Mouse (Mus musculus): ENCODE results near the gene Mtln. TPM values are rescaled to one million over a fixed set of nuclear protein-coding genes. Genes with fewer than 3 reads are reported as not detected.

Gene Mtln
- 47.7 and 50.4 TPM in 2 replicates for polyA plus RNA-seq (2014; fragmentation: Nextera tagmentation; extraction: Ambion mirVana)

GRCm38 (mm10) chr2:127791919-127792603 is at the start of gene Mtln:
TSS of gene Mtln (minus strand) at chr2:127792488.
- Histone ChIP-seq H3K4me1 (ENCODE audit: control insufficient read depth in 2 of 2, insufficient read depth in 2 of 2, low read length in 2 of 2) (peaks cover 3 to 12% of the 10 kb centered on the region in 2 experiments; a peak in 3 of 4 replicates), H3K27me3 (ENCODE audit: control insufficient read depth, insufficient read depth, low read length) (no peaks in the 10 kb centered on the region), H3K9me3 (ENCODE audit: control insufficient read depth, low read length) (no peaks in the 10 kb centered on the region), H3K4me2 (ENCODE audit: low read length) (peak within 1 kb of the TSS; percentile 72), H3K36me3 (ENCODE audit: control insufficient read depth, insufficient read depth, low read length) (no peaks in the 10 kb centered on the region), H3K27ac (replicated peaks in 1 of 2; ENCODE audit: control insufficient read depth in 1 of 2, insufficient read depth in 1 of 2, low read depth in 2 of 2, low read length in 2 of 2) (peak within 1 kb of the TSS; percentile 87 to 91), H3K9ac (ENCODE audit: low read length) (peak within 1 kb of the TSS; percentile 80), H3K4me3 (ENCODE audit: control insufficient read depth in 1 of 2, insufficient read depth in 1 of 2, low read depth in 1 of 2, low read length in 2 of 2) (peak within 1 kb of the TSS; percentile 68 to 81)
- 2% methylated on average over 37 of the region's 37 CpGs for WGBS
- peak; percentile 97 for ATAC-seq (ENCODE audit: insufficient number of reproducible peaks, insufficient read depth, low FRiP score, low read depth)

DNA sequence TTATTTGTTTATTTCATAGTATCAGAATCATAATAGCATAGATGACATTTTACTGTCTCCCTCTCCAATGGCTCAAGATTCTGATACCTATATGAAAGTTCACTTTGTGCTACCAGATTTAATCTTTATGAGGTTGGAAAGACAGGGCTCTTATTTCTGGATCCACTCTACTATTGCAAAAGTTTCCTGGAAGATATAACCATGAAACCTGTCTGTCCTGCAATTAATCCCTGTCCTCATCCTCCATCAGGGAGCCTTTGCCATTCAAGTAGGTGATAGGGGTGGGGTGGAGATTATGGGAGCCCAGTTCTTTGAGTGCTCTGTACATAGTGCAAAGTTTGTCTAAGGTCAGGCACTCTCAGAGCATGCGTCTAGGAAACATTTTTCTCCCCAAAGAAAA is 49.1 kb upstream of the Mtln start:
- H3K27me3 ChIP-seq (ENCODE audit: control insufficient read depth, insufficient read depth, low read length), result peaks cover 39% of the 10 kb centered on the region
- H3K36me3 ChIP-seq (ENCODE audit: control insufficient read depth, insufficient read depth, low read length), result no peaks in the 10 kb centered on the region
- ATAC-seq (ENCODE audit: insufficient number of reproducible peaks, insufficient read depth, low FRiP score, low read depth), result no peak
- H3K9ac ChIP-seq (ENCODE audit: low read length), result no peak overlapping the region
- no peak overlapping the region for H3K4me3 ChIP-seq (ENCODE audit: control insufficient read depth in 1 of 2, insufficient read depth in 1 of 2, low read depth in 1 of 2, low read length in 2 of 2)
- H3K9me3 ChIP-seq (ENCODE audit: control insufficient read depth, low read length), result no peaks in the 10 kb centered on the region
- H3K4me1 ChIP-seq (ENCODE audit: control insufficient read depth in 2 of 2, insufficient read depth in 2 of 2, low read length in 2 of 2), result peaks cover 2 to 4% of the 10 kb centered on the region in 2 experiments; a peak in 1 of 4 replicates
- H3K27ac ChIP-seq (replicated peaks in 1 of 2; ENCODE audit: control insufficient read depth in 1 of 2, insufficient read depth in 1 of 2, low read depth in 2 of 2, low read length in 2 of 2), result no peak overlapping the region
- WGBS, result 81% methylated on average over 1 of the region's 1 CpGs
- H3K4me2 ChIP-seq (ENCODE audit: low read length), result no peak overlapping the region

GRCm38 (mm10) chr2:127839425-127839824 is 47.1 kb upstream of the Mtln start:
- Histone ChIP-seq H3K27me3 (ENCODE audit: control insufficient read depth, insufficient read depth, low read length) (peaks cover 47% of the 10 kb centered on the region), H3K4me3 (ENCODE audit: control insufficient read depth in 1 of 2, insufficient read depth in 1 of 2, low read depth in 1 of 2, low read length in 2 of 2) (no peak overlapping the region), H3K4me1 (ENCODE audit: control insufficient read depth in 2 of 2, insufficient read depth in 2 of 2, low read length in 2 of 2) (peaks cover 2 to 4% of the 10 kb centered on the region in 2 experiments; a peak in 1 of 4 replicates), H3K4me2 (ENCODE audit: low read length) (peak overlapping the region; percentile 4; the same call in 1 of the 2 replicates), H3K27ac (replicated peaks in 1 of 2; ENCODE audit: control insufficient read depth in 1 of 2, insufficient read depth in 1 of 2, low read depth in 2 of 2, low read length in 2 of 2) (no peak overlapping the region), H3K9me3 (ENCODE audit: control insufficient read depth, low read length) (no peaks in the 10 kb centered on the region), H3K36me3 (ENCODE audit: control insufficient read depth, insufficient read depth, low read length) (no peaks in the 10 kb centered on the region), H3K9ac (ENCODE audit: low read length) (no peak overlapping the region)
- no peak for ATAC-seq (ENCODE audit: insufficient number of reproducible peaks, insufficient read depth, low FRiP score, low read depth)
- 10% methylated on average over 11 of the region's 11 CpGs for WGBS

DNA sequence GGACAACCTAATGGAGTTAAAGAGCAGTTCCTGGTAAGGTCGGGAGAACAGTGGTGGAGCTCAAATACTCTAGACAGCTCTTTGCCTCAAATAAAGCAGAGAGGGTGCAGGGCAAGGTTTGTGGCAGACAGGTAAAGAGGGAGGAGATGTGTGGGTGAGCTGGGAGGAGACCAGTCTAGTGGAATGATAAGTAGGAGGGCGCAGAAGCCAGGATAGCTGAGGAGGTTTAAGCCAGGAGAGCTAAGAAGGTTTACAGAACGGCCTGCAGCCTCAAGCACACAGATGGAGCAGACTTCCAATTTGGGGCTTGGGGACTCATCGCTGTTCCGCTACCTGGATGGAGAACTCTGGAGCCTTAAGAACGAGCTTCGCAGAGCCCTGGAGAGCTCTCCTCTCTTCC is 46.3 kb upstream of the Mtln start, which contains the start of gene Acoxl:
TSS of gene Acoxl (plus strand) at position 301 of the 400 bp plus-strand sequence.
- peaks cover 2 to 4% of the 10 kb centered on the region in 2 experiments; a peak in 1 of 4 replicates for H3K4me1 ChIP-seq (ENCODE audit: control insufficient read depth in 2 of 2, insufficient read depth in 2 of 2, low read length in 2 of 2)
- H3K27me3 ChIP-seq (ENCODE audit: control insufficient read depth, insufficient read depth, low read length), result peaks cover 49% of the 10 kb centered on the region
- no peak within 1 kb of the TSS for H3K9ac ChIP-seq (ENCODE audit: low read length)
- no peaks in the 10 kb centered on the region for H3K36me3 ChIP-seq (ENCODE audit: control insufficient read depth, insufficient read depth, low read length)
- WGBS, result 59% methylated on average over 7 of the region's 7 CpGs
- ATAC-seq (ENCODE audit: insufficient number of reproducible peaks, insufficient read depth, low FRiP score, low read depth), result no peak
- H3K27ac ChIP-seq (replicated peaks in 1 of 2; ENCODE audit: control insufficient read depth in 1 of 2, insufficient read depth in 1 of 2, low read depth in 2 of 2, low read length in 2 of 2), result no peak within 1 kb of the TSS
- H3K4me3 ChIP-seq (ENCODE audit: control insufficient read depth in 1 of 2, insufficient read depth in 1 of 2, low read depth in 1 of 2, low read length in 2 of 2), result no peak within 1 kb of the TSS
- no peaks in the 10 kb centered on the region for H3K9me3 ChIP-seq (ENCODE audit: control insufficient read depth, low read length)
- peak within 1 kb of the TSS; percentile 4; the same call in 1 of the 2 replicates for H3K4me2 ChIP-seq (ENCODE audit: low read length)

DNA sequence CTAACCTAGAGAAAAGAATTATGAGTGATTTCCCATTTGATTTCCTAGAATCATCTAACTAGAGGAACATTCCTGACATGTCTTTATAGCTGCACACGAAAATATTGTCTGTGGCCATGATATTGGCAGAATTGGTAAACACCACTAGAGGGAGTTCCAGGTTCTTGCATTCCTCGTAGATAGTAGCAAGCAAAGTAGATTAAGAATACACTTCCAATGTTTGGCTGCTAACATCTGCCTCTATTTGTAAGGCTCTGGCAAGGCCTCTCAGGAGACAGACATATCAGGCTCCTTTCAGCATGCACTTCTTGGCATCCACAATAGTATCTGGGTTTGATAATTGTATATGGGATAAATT is 40.5 kb upstream of the Mtln start:
- peaks cover 0 to 12% of the 10 kb centered on the region in 2 experiments; a peak in 1 of 4 replicates for H3K4me1 ChIP-seq (ENCODE audit: control insufficient read depth in 2 of 2, insufficient read depth in 2 of 2, low read length in 2 of 2)
- no peak overlapping the region for H3K9ac ChIP-seq (ENCODE audit: low read length)
- H3K9me3 ChIP-seq (ENCODE audit: control insufficient read depth, low read length), result no peaks in the 10 kb centered on the region
- ATAC-seq (ENCODE audit: insufficient number of reproducible peaks, insufficient read depth, low FRiP score, low read depth), result no peak
- peaks cover 13% of the 10 kb centered on the region for H3K27me3 ChIP-seq (ENCODE audit: control insufficient read depth, insufficient read depth, low read length)
- peaks cover 13% of the 10 kb centered on the region for H3K36me3 ChIP-seq (ENCODE audit: control insufficient read depth, insufficient read depth, low read length)
- H3K4me2 ChIP-seq (ENCODE audit: low read length), result no peak overlapping the region
- H3K27ac ChIP-seq (replicated peaks in 1 of 2; ENCODE audit: control insufficient read depth in 1 of 2, insufficient read depth in 1 of 2, low read depth in 2 of 2, low read length in 2 of 2), result no peak overlapping the region
- no peak overlapping the region for H3K4me3 ChIP-seq (ENCODE audit: control insufficient read depth in 1 of 2, insufficient read depth in 1 of 2, low read depth in 1 of 2, low read length in 2 of 2)
- WGBS, result 21% methylated on average over 2 of the region's 2 CpGs

- H3K4me3 ChIP-seq (ENCODE audit: control insufficient read depth in 1 of 2, insufficient read depth in 1 of 2, low read depth in 1 of 2, low read length in 2 of 2), result peak overlapping the region; percentile 41 to 73
- peak overlapping the region; percentile 77 for H3K4me2 ChIP-seq (ENCODE audit: low read length)
- H3K27me3 ChIP-seq (ENCODE audit: control insufficient read depth, insufficient read depth, low read length), result peaks cover 10% of the 10 kb centered on the region
- ATAC-seq (ENCODE audit: insufficient number of reproducible peaks, insufficient read depth, low FRiP score, low read depth), result no peak
- H3K9me3 ChIP-seq (ENCODE audit: control insufficient read depth, low read length), result no peaks in the 10 kb centered on the region
- H3K4me1 ChIP-seq (ENCODE audit: control insufficient read depth in 2 of 2, insufficient read depth in 2 of 2, low read length in 2 of 2), result peaks cover 0 to 12% of the 10 kb centered on the region in 2 experiments; a peak in 1 of 4 replicates
- peak overlapping the region; percentile 77; the same call in 1 of the 2 replicates for H3K9ac ChIP-seq (ENCODE audit: low read length)
- no peak overlapping the region for H3K27ac ChIP-seq (replicated peaks in 1 of 2; ENCODE audit: control insufficient read depth in 1 of 2, insufficient read depth in 1 of 2, low read depth in 2 of 2, low read length in 2 of 2)
- H3K36me3 ChIP-seq (ENCODE audit: control insufficient read depth, insufficient read depth, low read length), result peaks cover 17% of the 10 kb centered on the region
- WGBS, result 39% methylated on average over 11 of the region's 11 CpGs
These were observed 40.0 kb upstream of the Mtln start for GRCm38 (mm10) chr2:127832103-127832832.

GRCm38 (mm10) chr2:127831401-127832102 is 39.3 kb upstream of the Mtln start, which contains the start of gene Bub1:
TSS of gene Bub1 (minus strand) at chr2:127831865.
- Histone ChIP-seq H3K9ac (ENCODE audit: low read length) (peak within 1 kb of the TSS; percentile 77), H3K4me3 (ENCODE audit: control insufficient read depth in 1 of 2, insufficient read depth in 1 of 2, low read depth in 1 of 2, low read length in 2 of 2) (peak within 1 kb of the TSS; percentile 71 to 73), H3K9me3 (ENCODE audit: control insufficient read depth, low read length) (no peaks in the 10 kb centered on the region), H3K27me3 (ENCODE audit: control insufficient read depth, insufficient read depth, low read length) (peaks cover 10% of the 10 kb centered on the region), H3K4me2 (ENCODE audit: low read length) (peak within 1 kb of the TSS; percentile 77), H3K27ac (replicated peaks in 1 of 2; ENCODE audit: control insufficient read depth in 1 of 2, insufficient read depth in 1 of 2, low read depth in 2 of 2, low read length in 2 of 2) (no peak within 1 kb of the TSS), H3K4me1 (ENCODE audit: control insufficient read depth in 2 of 2, insufficient read depth in 2 of 2, low read length in 2 of 2) (peaks cover 0 to 12% of the 10 kb centered on the region in 2 experiments; a peak in 1 of 4 replicates), H3K36me3 (ENCODE audit: control insufficient read depth, insufficient read depth, low read length) (peaks cover 22% of the 10 kb centered on the region)
- ATAC-seq (ENCODE audit: insufficient number of reproducible peaks, insufficient read depth, low FRiP score, low read depth), result peak; percentile 81; the same call in 1 of the 2 replicates
- WGBS, result under 1% methylated on average over 56 of the region's 56 CpGs
